Mouse (Mus musculus): ENCODE results near the gene Csrp2.

- no peak for TF ChIP-seq POLR2A (IDR thresholded peaks at IDR 0.05; ENCODE audit: borderline replicate concordance, low read depth, low read length)
- no peak for TF ChIP-seq CTCF (IDR thresholded peaks at IDR 0.05; ENCODE audit: low read depth, low read length)
These were observed 870 bp downstream of the Csrp2 start for GRCm38 (mm10) chr10:110920368-110920950.
